Mouse (Mus musculus): ENCODE measurements around the gene Ube2e3. TPM values are rescaled to one million over a fixed set of nuclear protein-coding genes. Genes with fewer than 3 reads are reported as not detected.

The Ube2e3 gene
- polyA plus RNA-seq, 1 experiment from 2014 or later: 103 TPM

- Histone ChIP-seq H3K9me3 (replicated peaks; ENCODE audit: control insufficient read depth, low read length) (no peaks in the 10 kb centered on the region), H3K4me3 (replicated peaks; ENCODE audit: low read length) (no peak overlapping the region), H3K27me3 (ENCODE audit: control insufficient read depth, insufficient read depth, low read length) (no peaks in the 10 kb centered on the region), H3K27ac (ENCODE audit: low read length) (no peak overlapping the region), H3K9ac (ENCODE audit: low read length) (no peak overlapping the region), H3K36me3 (ENCODE audit: control insufficient read depth, insufficient read depth, low read length) (no peaks in the 10 kb centered on the region), H3K4me1 (ENCODE audit: control insufficient read depth, insufficient read depth, low read length) (no peaks in the 10 kb centered on the region), H3K4me2 (ENCODE audit: low read depth, low read length) (no peak overlapping the region)
- 64% methylated on average over 3 of the region's 3 CpGs for WGBS
- no peak for ATAC-seq (ENCODE audit: insufficient read depth, low FRiP score)
These were observed 7.9 kb upstream of the Ube2e3 start for GRCm38 (mm10) chr2:78860088-78860372.

GRCm38 (mm10) chr2:78864116-78864515 lies 3.8 kb upstream of the Ube2e3 start:
- 92% methylated on average over 3 of the region's 3 CpGs for WGBS

GRCm38 (mm10) chr2:78864866-78865265 lies 3.1 kb upstream of the Ube2e3 start:
- no peak overlapping the region for H3K4me2 ChIP-seq (ENCODE audit: low read depth, low read length)
- H3K27me3 ChIP-seq (ENCODE audit: control insufficient read depth, insufficient read depth, low read length): no peaks in the 10 kb centered on the region
- 0 out of 2 replicates have a peak, but pooled peaks cover 2% of the 10 kb centered on the region for H3K4me1 ChIP-seq (ENCODE audit: control insufficient read depth, insufficient read depth, low read length)
- H3K4me3 ChIP-seq (replicated peaks; ENCODE audit: low read length): no peak overlapping the region
- H3K27ac ChIP-seq (ENCODE audit: low read length): no peak overlapping the region
- H3K36me3 ChIP-seq (ENCODE audit: control insufficient read depth, insufficient read depth, low read length): no peaks in the 10 kb centered on the region
- H3K9ac ChIP-seq (ENCODE audit: low read length): no peak overlapping the region
- 75% methylated on average over 5 of the region's 5 CpGs for WGBS
- no peak for ATAC-seq (ENCODE audit: insufficient read depth, low FRiP score)
- H3K9me3 ChIP-seq (replicated peaks; ENCODE audit: control insufficient read depth, low read length): no peaks in the 10 kb centered on the region

More at GRCm38 (mm10) chr2:78864116-78864515, 3.8 kb upstream of the Ube2e3 start:
- Histone ChIP-seq H3K4me1 (ENCODE audit: control insufficient read depth, insufficient read depth, low read length) (0 out of 2 replicates have a peak, but pooled peaks cover 2% of the 10 kb centered on the region), H3K27me3 (ENCODE audit: control insufficient read depth, insufficient read depth, low read length) (no peaks in the 10 kb centered on the region), H3K9ac (ENCODE audit: low read length) (no peak overlapping the region), H3K4me3 (replicated peaks; ENCODE audit: low read length) (no peak overlapping the region), H3K27ac (ENCODE audit: low read length) (no peak overlapping the region), H3K4me2 (ENCODE audit: low read depth, low read length) (no peak overlapping the region), H3K36me3 (ENCODE audit: control insufficient read depth, insufficient read depth, low read length) (no peaks in the 10 kb centered on the region), H3K9me3 (replicated peaks; ENCODE audit: control insufficient read depth, low read length) (no peaks in the 10 kb centered on the region)
- ATAC-seq (ENCODE audit: insufficient read depth, low FRiP score): no peak

DNA sequence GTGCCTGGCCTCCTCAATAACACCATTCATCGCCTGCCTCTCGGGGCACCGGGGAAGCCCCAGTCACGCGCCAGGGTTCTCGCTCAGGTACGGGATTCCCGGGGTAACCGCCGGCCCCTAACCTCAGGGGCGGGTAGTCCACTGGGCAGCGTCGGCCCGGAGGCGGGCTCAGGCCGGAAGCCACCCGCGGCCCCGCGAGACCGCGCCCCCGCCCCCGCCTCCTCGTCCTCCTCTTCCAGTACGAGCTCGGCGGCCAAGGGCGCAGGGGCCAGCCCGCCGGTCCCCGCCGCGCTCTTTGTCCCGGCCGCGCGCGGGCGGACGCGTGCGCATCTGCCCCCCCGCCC lies 559 bp downstream of the Ube2e3 start:
- WGBS: under 1% methylated on average over 39 of the region's 44 CpGs
- peak overlapping the region; percentile 98 for H3K9ac ChIP-seq (ENCODE audit: low read length)
- ATAC-seq (ENCODE audit: insufficient read depth, low FRiP score): peak; percentile 88
- H3K9me3 ChIP-seq (replicated peaks; ENCODE audit: control insufficient read depth, low read length): no peaks in the 10 kb centered on the region
- H3K4me2 ChIP-seq (ENCODE audit: low read depth, low read length): peak overlapping the region; percentile 81
- H3K36me3 ChIP-seq (ENCODE audit: control insufficient read depth, insufficient read depth, low read length): no peaks in the 10 kb centered on the region
- peaks cover 16% of the 10 kb centered on the region for H3K4me1 ChIP-seq (ENCODE audit: control insufficient read depth, insufficient read depth, low read length)
- no peaks in the 10 kb centered on the region for H3K27me3 ChIP-seq (ENCODE audit: control insufficient read depth, insufficient read depth, low read length)
- H3K4me3 ChIP-seq (replicated peaks; ENCODE audit: low read length): peak overlapping the region; percentile 81
- H3K27ac ChIP-seq (ENCODE audit: low read length): peak overlapping the region; percentile 97

DNA sequence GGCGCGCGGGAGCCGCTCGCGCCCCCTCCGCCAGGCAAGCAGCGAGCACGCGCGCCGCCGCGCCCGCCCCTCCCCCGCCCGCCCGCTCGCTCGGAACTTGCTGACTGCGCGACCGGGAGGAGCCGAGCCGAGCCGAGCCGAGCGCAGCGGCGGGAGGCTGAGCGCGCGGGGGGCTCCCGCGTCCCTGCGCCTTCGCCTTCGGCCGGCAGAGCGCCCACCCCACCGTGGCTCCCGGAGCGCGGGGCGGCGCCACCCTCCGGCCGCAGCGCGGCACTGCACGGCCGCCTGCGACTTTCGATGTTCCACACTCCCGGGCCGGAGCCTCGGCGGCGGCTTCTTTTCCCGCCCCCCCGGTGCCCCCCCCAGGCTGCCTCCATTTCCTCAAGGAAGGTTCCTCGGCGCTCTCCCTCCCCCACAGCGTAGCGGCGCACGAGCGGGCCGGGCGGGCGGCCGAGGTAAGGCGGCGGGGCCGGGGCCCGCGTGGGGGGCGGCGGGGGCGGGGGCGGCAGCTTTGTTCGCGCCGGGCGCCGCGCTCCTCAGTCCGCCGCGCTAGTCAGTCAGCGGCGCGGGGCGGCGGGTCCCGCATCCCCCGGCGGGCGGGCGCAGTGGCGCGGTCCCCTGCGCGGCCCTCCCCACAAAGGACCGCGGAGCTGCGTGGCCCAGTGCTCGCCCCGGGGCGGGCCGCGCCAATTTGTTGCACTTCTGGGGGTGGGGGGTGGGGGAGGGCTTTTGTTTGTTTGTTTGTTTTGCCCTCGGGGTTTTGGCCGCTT lies 1.2 kb downstream of the Ube2e3 start:
- under 1% methylated on average over 89 of the region's 114 CpGs for WGBS
- Histone ChIP-seq H3K4me2 (ENCODE audit: low read depth, low read length) (peak overlapping the region; percentile 76), H3K4me3 (replicated peaks; ENCODE audit: low read length) (peak overlapping the region; percentile 81)

GRCm38 (mm10) chr2:78869721-78870442 lies 2.0 kb downstream of the Ube2e3 start:
- peaks cover 23% of the 10 kb centered on the region for H3K4me1 ChIP-seq (ENCODE audit: control insufficient read depth, insufficient read depth, low read length)
- peak overlapping the region; percentile 97 for H3K27ac ChIP-seq (ENCODE audit: low read length)
- WGBS: 1% methylated on average over 35 of the region's 35 CpGs
- peak overlapping the region; percentile 76 for H3K4me2 ChIP-seq (ENCODE audit: low read depth, low read length)
- H3K9ac ChIP-seq (ENCODE audit: low read length): peak overlapping the region; percentile 98
- no peaks in the 10 kb centered on the region for H3K27me3 ChIP-seq (ENCODE audit: control insufficient read depth, insufficient read depth, low read length)
- H3K4me3 ChIP-seq (replicated peaks; ENCODE audit: low read length): peak overlapping the region; percentile 81
- H3K36me3 ChIP-seq (ENCODE audit: control insufficient read depth, insufficient read depth, low read length): no peaks in the 10 kb centered on the region
- H3K9me3 ChIP-seq (replicated peaks; ENCODE audit: control insufficient read depth, low read length): no peaks in the 10 kb centered on the region
- no peak for ATAC-seq (ENCODE audit: insufficient read depth, low FRiP score)

More for the DNA sequence above, 1.2 kb downstream of the Ube2e3 start:
- no peaks in the 10 kb centered on the region for H3K36me3 ChIP-seq (ENCODE audit: control insufficient read depth, insufficient read depth, low read length)
- H3K9me3 ChIP-seq (replicated peaks; ENCODE audit: control insufficient read depth, low read length): no peaks in the 10 kb centered on the region
- no peaks in the 10 kb centered on the region for H3K27me3 ChIP-seq (ENCODE audit: control insufficient read depth, insufficient read depth, low read length)
- peak overlapping the region; percentile 97 for H3K27ac ChIP-seq (ENCODE audit: low read length)
- peak; percentile 93 for ATAC-seq (ENCODE audit: insufficient read depth, low FRiP score)
- peak overlapping the region; percentile 98 for H3K9ac ChIP-seq (ENCODE audit: low read length)
- H3K4me1 ChIP-seq (ENCODE audit: control insufficient read depth, insufficient read depth, low read length): peaks cover 20% of the 10 kb centered on the region

DNA sequence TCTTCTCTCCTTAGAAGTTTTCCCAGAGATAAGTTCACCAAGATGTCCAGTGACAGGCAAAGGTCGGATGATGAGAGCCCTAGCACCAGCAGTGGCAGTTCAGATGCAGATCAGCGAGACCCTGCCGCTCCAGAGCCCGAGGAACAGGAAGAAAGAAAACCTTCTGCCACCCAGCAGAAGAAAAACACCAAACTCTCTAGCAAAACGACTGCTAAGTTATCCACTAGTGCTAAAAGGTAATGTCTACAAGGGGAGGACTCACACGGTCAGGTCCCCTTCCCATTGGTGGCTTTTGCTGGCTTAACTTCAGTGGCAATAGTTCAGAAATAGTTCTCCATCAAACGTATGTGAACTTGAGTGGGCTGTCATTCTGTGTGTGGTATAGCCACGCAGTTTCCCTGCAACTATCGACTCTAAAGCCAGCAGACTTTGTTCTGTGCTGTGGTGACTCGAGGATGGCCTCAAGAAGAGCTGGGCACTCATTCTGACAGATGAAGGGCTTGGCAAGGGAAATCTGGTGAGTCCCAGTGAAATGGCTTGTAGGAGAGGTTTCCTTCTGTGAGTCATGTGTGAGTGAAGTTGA lies 2.6 kb downstream of the Ube2e3 start:
- Histone ChIP-seq H3K9ac (ENCODE audit: low read length) (peak overlapping the region; percentile 98), H3K4me3 (replicated peaks; ENCODE audit: low read length) (peak overlapping the region; percentile 81), H3K36me3 (ENCODE audit: control insufficient read depth, insufficient read depth, low read length) (no peaks in the 10 kb centered on the region), H3K9me3 (replicated peaks; ENCODE audit: control insufficient read depth, low read length) (no peaks in the 10 kb centered on the region), H3K4me1 (ENCODE audit: control insufficient read depth, insufficient read depth, low read length) (peaks cover 23% of the 10 kb centered on the region), H3K27me3 (ENCODE audit: control insufficient read depth, insufficient read depth, low read length) (no peaks in the 10 kb centered on the region), H3K27ac (ENCODE audit: low read length) (peak overlapping the region; percentile 39; the same call in 1 of the 2 replicates), H3K4me2 (ENCODE audit: low read depth, low read length) (peak overlapping the region; percentile 76)
- no peak for ATAC-seq (ENCODE audit: insufficient read depth, low FRiP score)
- 9% methylated on average over 10 of the region's 10 CpGs for WGBS

- H3K4me3 ChIP-seq (replicated peaks; ENCODE audit: low read length): peak overlapping the region; percentile 35
- peak overlapping the region; percentile 62 for H3K9ac ChIP-seq (ENCODE audit: low read length)
- peak overlapping the region; percentile 67 for H3K27ac ChIP-seq (ENCODE audit: low read length)
- H3K27me3 ChIP-seq (ENCODE audit: control insufficient read depth, insufficient read depth, low read length): no peaks in the 10 kb centered on the region
- 23% methylated on average over 8 of the region's 8 CpGs for WGBS
- H3K9me3 ChIP-seq (replicated peaks; ENCODE audit: control insufficient read depth, low read length): no peaks in the 10 kb centered on the region
- H3K36me3 ChIP-seq (ENCODE audit: control insufficient read depth, insufficient read depth, low read length): no peaks in the 10 kb centered on the region
- no peak for ATAC-seq (ENCODE audit: insufficient read depth, low FRiP score)
- peaks cover 23% of the 10 kb centered on the region for H3K4me1 ChIP-seq (ENCODE audit: control insufficient read depth, insufficient read depth, low read length)
- peak overlapping the region; percentile 76 for H3K4me2 ChIP-seq (ENCODE audit: low read depth, low read length)
These were observed 4.3 kb downstream of the Ube2e3 start for GRCm38 (mm10) chr2:78871971-78872860.
